Mouse (Mus musculus): ENCODE measurements around the gene Jmjd1c.

DNA sequence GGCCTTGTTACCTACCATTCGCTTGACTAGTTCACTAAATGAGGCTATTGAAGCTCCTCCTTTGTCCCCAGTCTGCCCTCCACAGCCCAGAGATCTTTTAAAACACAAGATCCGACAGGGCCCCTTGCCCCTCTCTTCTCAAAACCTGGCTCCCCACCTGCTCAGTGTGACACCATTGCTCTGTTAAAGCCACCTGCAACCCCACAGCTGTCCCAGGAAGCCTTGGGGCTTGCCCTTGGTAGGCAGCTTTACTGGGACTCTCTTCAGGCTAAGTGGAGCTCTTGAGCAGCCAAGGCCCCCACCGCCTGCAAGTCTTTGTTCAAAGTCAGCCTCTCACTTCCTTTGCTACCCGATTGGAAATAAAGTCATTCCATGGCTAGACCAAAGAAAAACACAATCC lies 16.9 kb upstream of the Jmjd1c start:
- TF ChIP-seq CTCF (IDR thresholded peaks at IDR 0.05; ENCODE audit: borderline replicate concordance, control insufficient read depth, extremely low read depth, insufficient read depth, low read length, poor library complexity) (no peak), POLR2A (IDR thresholded peaks at IDR 0.05; ENCODE audit: control insufficient read depth, extremely low read depth, insufficient read depth, low read length, poor library complexity) (no peak)

Measured in thymus, adult 2 months (tissue).